Mouse (Mus musculus) stomach, postnatal 0 days (tissue): Measurements from ENCODE around the gene Cops6. TPM values are rescaled to one million over a fixed set of nuclear protein-coding genes. Genes with fewer than 3 reads are reported as not detected.

Experiments used
- ATAC-seq: fragments of 200-750 bp; cut with Nextera tagmentation; 2 replicates; pipeline ENCODE4 v1.8.0; 2017; ENCODE audit not compliant: low FRiP score, low TSS enrichment
- DNase-seq: peaks from one replicate; pipeline ENCODE4 v3.0.0-alpha.2; 2016; ENCODE audit warnings: low spot score
- H3K27ac ChIP-seq: fragments of 300-500 bp; sonication (generic); replicated peaks from 2 replicates; pipeline ENCODE4 v1.5.1; 2014; ENCODE audit warnings: mild to moderate bottlenecking, control low read depth
- H3K27me3 ChIP-seq: fragments of 300-500 bp; sonication (generic); 2 replicates; pipeline ENCODE4 v1.6.1; 2014; ENCODE audit warnings: low read length; ENCODE audit not compliant: control insufficient read depth, insufficient read depth
- H3K36me3 ChIP-seq: fragments of 300-500 bp; sonication (generic); 2 replicates; pipeline ENCODE4 v1.6.1; 2014; ENCODE audit warnings: low read length, mixed read lengths; ENCODE audit not compliant: control insufficient read depth, insufficient read depth
- H3K4me1 ChIP-seq: fragments of 300-500 bp; sonication (generic); replicated peaks from 2 replicates; pipeline ENCODE4 v1.6.1; 2014; ENCODE audit warnings: antibody characterized with exemption; ENCODE audit not compliant: control insufficient read depth, insufficient read depth
- H3K4me2 ChIP-seq: fragments of 300-500 bp; sonication (generic); replicated peaks from 2 replicates; pipeline ENCODE4 v1.6.1; 2014; ENCODE audit warnings: low read depth, mild to moderate bottlenecking, control low read depth, moderate library complexity
- H3K4me3 ChIP-seq: fragments of 300-500 bp; sonication (generic); 2 replicates; pipeline ENCODE4 v1.5.1; 2014; ENCODE audit warnings: low read depth, low read length, control low read depth
- H3K9ac ChIP-seq: fragments of 300-500 bp; sonication (generic); 2 replicates; pipeline ENCODE4 v1.6.1; 2014; ENCODE audit warnings: mild to moderate bottlenecking, low read length, control low read depth, mixed read lengths
- H3K9me3 ChIP-seq: fragments of 300-500 bp; sonication (generic); 2 replicates; pipeline ENCODE4 v1.6.1; 2016; ENCODE audit warnings: low read length; ENCODE audit not compliant: control insufficient read depth
- CTCF ChIP-seq: IDR thresholded peaks from 2 replicates; pipeline ENCODE4 v1.5.1; 2016; ENCODE audit warnings: antibody characterized with exemption, low read depth, mild to moderate bottlenecking, moderate library complexity
- EP300 ChIP-seq: optimal IDR thresholded peaks from 2 replicates; pipeline ENCODE3; 2016; ENCODE audit warnings: antibody characterized with exemption
- WGBS: fragments of 180-500 bp; shearing (Covaris S2); extraction: QIAGEN DNeasy Blood & Tissue Kit; methylation state at CpG from one replicate; pipeline ENCODE4 v1.1.7; 2014; 5-methylcytosine and 5-hydroxymethylcytosine counted together
- polyA plus RNA-seq: library from polyadenylated mRNA; unstranded; fragments of >200 nt; fragmentation: Nextera tagmentation; extraction: Ambion mirVana; gene quantifications from 2 replicates; pipeline ENCODE4 v1.2.1, GENCODE M21; 2015

Cops6 gene
- polyA plus RNA-seq, 1 experiment from 2014 or later = 180 TPM

- Histone ChIP-seq H3K4me2 (no peak overlapping the region), H3K4me1 (no peaks in the 10 kb centered on the region), H3K27ac (no peak overlapping the region), H3K36me3 (peaks cover 34% of the 10 kb centered on the region; the same call in 1 of the 2 replicates), H3K4me3 (no peak overlapping the region), H3K9ac (no peak overlapping the region), H3K27me3 (no peaks in the 10 kb centered on the region), H3K9me3 (no peaks in the 10 kb centered on the region)
- TF ChIP-seq CTCF (no peak), EP300 (no peak)
- ATAC-seq (no peak), DNase-seq (no peak)
- 89% methylated on average over 5 of the region's 5 CpGs for WGBS
These were observed 28.3 kb upstream of the Cops6 start for GRCm38 (mm10) chr5:138132425-138133064.

DNA sequence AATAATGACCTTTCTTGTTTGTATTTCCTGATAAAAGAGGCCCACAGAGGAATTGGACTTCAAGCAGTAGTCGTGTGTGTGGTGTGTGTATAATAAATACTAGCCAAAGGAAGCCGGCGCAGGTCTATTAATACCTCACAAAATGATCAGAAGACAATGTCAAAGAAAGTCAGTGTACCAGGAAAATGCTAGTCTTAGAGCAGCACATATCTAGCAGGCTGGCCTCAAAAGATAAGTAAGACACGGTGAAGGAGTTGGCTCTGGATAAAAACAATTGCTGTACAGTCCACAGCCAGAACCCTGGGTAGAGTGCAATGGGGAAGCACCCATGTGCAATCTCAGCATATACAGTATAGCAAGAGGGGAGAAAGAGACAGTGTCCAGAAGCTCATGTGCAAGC is 23.6 kb upstream of the Cops6 start:
- H3K27ac ChIP-seq = no peak overlapping the region
- TF ChIP-seq CTCF (no peak), EP300 (no peak)
- no peak overlapping the region for H3K4me2 ChIP-seq
- no peaks in the 10 kb centered on the region for H3K4me1 ChIP-seq
- DNase-seq = no peak
- 48% methylated on average over 4 of the region's 4 CpGs for WGBS
- ATAC-seq = peak; percentile 43; the same call in 1 of the 2 replicates
- H3K36me3 ChIP-seq = peaks cover 15% of the 10 kb centered on the region; the same call in 1 of the 2 replicates
- H3K9me3 ChIP-seq = no peaks in the 10 kb centered on the region
- H3K9ac ChIP-seq = no peak overlapping the region
- H3K4me3 ChIP-seq = no peak overlapping the region
- no peaks in the 10 kb centered on the region for H3K27me3 ChIP-seq

DNA sequence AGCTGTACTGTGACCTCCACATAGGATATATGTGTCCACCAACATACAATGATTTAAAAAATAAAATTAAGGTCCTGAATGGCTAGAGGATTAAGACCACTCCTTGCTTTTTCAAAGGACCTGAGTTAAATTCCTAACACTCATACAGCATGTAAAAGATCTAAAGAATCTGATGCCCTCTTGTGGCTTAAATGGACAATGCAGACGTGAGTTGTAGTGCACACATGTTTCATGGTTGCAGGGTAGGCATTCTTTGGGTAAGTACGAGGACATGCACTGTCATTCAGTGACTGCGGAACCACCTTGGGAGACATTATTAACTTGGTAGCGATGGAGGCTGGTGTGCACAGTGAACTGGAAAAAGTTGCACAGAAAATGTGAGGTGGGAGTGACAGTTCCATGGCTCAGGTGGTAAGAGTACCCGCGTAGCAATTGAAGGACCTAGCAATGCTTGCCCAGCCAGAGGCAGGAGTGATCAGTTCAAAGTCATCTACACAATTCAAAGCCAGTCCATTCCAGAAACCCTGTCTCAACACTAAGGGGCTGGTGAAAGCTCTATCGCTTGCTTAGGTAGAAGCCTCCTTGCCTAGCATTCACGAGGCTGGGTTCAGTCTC is 22.8 kb upstream of the Cops6 start:
- no peaks in the 10 kb centered on the region for H3K27me3 ChIP-seq
- no peak overlapping the region for H3K4me3 ChIP-seq
- DNase-seq = peak; percentile 29
- peaks cover 12% of the 10 kb centered on the region; the same call in 1 of the 2 replicates for H3K36me3 ChIP-seq
- TF ChIP-seq EP300 (no peak), CTCF (peak; percentile 83)
- H3K9me3 ChIP-seq = no peaks in the 10 kb centered on the region
- WGBS = 52% methylated on average over 8 of the region's 8 CpGs
- no peaks in the 10 kb centered on the region for H3K4me1 ChIP-seq
- no peak overlapping the region for H3K4me2 ChIP-seq
- no peak overlapping the region for H3K9ac ChIP-seq
- no peak overlapping the region for H3K27ac ChIP-seq
- peak; percentile 60 for ATAC-seq

- no peak overlapping the region for H3K4me2 ChIP-seq
- H3K9me3 ChIP-seq = no peaks in the 10 kb centered on the region
- no peak for ATAC-seq
- no peaks in the 10 kb centered on the region for H3K4me1 ChIP-seq
- no peak overlapping the region for H3K27ac ChIP-seq
- TF ChIP-seq EP300 = no peak
- TF ChIP-seq CTCF = no peak
- WGBS = 62% methylated on average over 4 of the region's 4 CpGs
- no peaks in the 10 kb centered on the region for H3K27me3 ChIP-seq
- H3K36me3 ChIP-seq = peaks cover 12% of the 10 kb centered on the region; the same call in 1 of the 2 replicates
- no peak for DNase-seq
- H3K9ac ChIP-seq = no peak overlapping the region
- no peak overlapping the region for H3K4me3 ChIP-seq
These were observed 22.3 kb upstream of the Cops6 start for GRCm38 (mm10) chr5:138138585-138138984.

- no peak for ATAC-seq
- WGBS = 59% methylated on average over 3 of the region's 3 CpGs
- no peak overlapping the region for H3K27ac ChIP-seq
- peak overlapping the region; percentile 64 for H3K4me2 ChIP-seq
- no peaks in the 10 kb centered on the region for H3K27me3 ChIP-seq
- no peak for DNase-seq
- H3K36me3 ChIP-seq = peaks cover 11% of the 10 kb centered on the region
- no peaks in the 10 kb centered on the region for H3K4me1 ChIP-seq
- H3K9ac ChIP-seq = peak overlapping the region; percentile 89; the same call in 1 of the 2 replicates
- TF ChIP-seq EP300 (no peak), CTCF (no peak)
- H3K9me3 ChIP-seq = no peaks in the 10 kb centered on the region
- H3K4me3 ChIP-seq = peak overlapping the region; percentile 71; the same call in 1 of the 2 replicates
These were observed 6.5 kb upstream of the Cops6 start for GRCm38 (mm10) chr5:138154390-138154789.

DNA sequence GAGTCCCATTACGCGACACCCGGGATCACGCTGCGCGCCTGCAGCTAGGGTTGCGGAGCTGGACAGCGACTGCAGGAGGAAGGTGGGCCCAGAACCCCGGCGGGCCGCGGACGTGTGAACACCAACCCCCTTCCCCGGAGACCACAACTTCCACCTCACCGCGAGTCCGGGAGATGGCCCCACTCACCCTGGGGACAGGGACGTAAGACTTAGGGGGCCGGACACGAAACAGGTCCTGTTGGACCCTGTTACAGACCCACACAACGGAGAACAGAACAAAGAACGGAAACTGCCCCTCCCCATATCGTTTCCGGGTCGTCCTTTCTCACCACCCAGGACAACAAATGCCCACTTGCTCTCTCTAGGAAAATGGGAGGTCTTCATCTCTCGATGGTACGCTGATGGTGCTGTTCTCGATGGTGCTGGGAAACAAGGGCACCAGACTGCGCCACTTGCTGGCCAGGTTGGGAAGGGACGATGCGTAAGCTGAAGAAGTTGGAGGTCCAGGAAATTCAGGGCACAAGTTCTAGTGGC is 5.4 kb upstream of the Cops6 start, which contains the start of gene Zfp113:
Gene Zfp113 (minus strand): TSS at position 302 of the 534 bp plus-strand sequence.
- Histone ChIP-seq H3K27ac (peak within 1 kb of the TSS; percentile 93), H3K4me2 (peak within 1 kb of the TSS; percentile 64), H3K4me1 (no peaks in the 10 kb centered on the region), H3K27me3 (no peaks in the 10 kb centered on the region), H3K36me3 (peaks cover 8% of the 10 kb centered on the region), H3K9ac (peak within 1 kb of the TSS; percentile 89), H3K4me3 (peak within 1 kb of the TSS; percentile 71), H3K9me3 (no peaks in the 10 kb centered on the region)
- ATAC-seq (peak; percentile 98), DNase-seq (peak; percentile 91)
- peak; percentile 96 for TF ChIP-seq CTCF
- no peak for TF ChIP-seq EP300
- WGBS = under 1% methylated on average over 31 of the region's 31 CpGs
